ENCODE assay signal across 16 mouse cellular contexts in genomic region chr13:108069151-108069550, GRCm38 (mm10).
"Had no signal": no experiment of that assay in that cellular context is flagged by ENCODE, and none has a peak within 500 bp of the region (broad histone marks: within the 10 kb centered on the region; RNA-seq: fewer than 3 reads in every experiment).

No protein-coding gene starts in this region.

- H3K27me3 ChIP-seq: neural tube, embryonic 13.5 days; neural tube, embryonic 15.5 days; stomach, embryonic 15.5 days had no signal

- H3K9me3 ChIP-seq: neural tube, embryonic 13.5 days; neural tube, embryonic 15.5 days; stomach, embryonic 15.5 days had no signal

- H3K9ac ChIP-seq: neural tube, embryonic 13.5 days; neural tube, embryonic 15.5 days; stomach, embryonic 15.5 days had no signal

- DNase-seq: retina, postnatal 1 day; right cerebral cortex, adult 18-20 months; right cerebral cortex, postnatal 14 days; right cerebral cortex, postnatal 25 days; right cerebral cortex, postnatal 4 days; spleen, adult 18-20 months; thymus, adult 18-20 months; thymus, adult 2 months; thymus, postnatal 14 days; thymus, postnatal 25 days; thymus, postnatal 36 days; thymus, postnatal 4 days had no signal

- H3K4me3 ChIP-seq: neural tube, embryonic 13.5 days; neural tube, embryonic 15.5 days; stomach, embryonic 15.5 days had no signal

- H3K4me2 ChIP-seq: neural tube, embryonic 13.5 days; neural tube, embryonic 15.5 days; stomach, embryonic 15.5 days had no signal

- H3K27ac ChIP-seq: neural tube, embryonic 13.5 days; neural tube, embryonic 15.5 days; stomach, embryonic 15.5 days; stomach, postnatal 0 days had no signal

- H3K36me3 ChIP-seq: neural tube, embryonic 13.5 days; neural tube, embryonic 15.5 days; stomach, embryonic 15.5 days had no signal

- H3K4me1 ChIP-seq: neural tube, embryonic 15.5 days; stomach, embryonic 15.5 days had no signal
